Mouse (Mus musculus) brown adipose tissue, adult 24 weeks (tissue): ENCODE data around the gene Pdap1. TPM values are rescaled to one million over a fixed set of nuclear protein-coding genes. Genes with fewer than 3 reads are reported as not detected.
"Not testable (repeated sequence)": the region's sequence is repeated elsewhere in the genome, so short reads cannot be mapped to it uniquely, and the experiment has no call there.

Source experiments
- H3K27ac ChIP-seq: fragments of 200-500 bp; replicated peaks from 2 replicates; pipeline ENCODE4 v1.5.1; 2012; ENCODE audit warnings: low read depth, mild to moderate bottlenecking, low read length
- H3K4me1 ChIP-seq: fragments of 200-500 bp; 2 replicates; pipeline ENCODE4 v1.6.1; 2012; ENCODE audit warnings: low read length, mixed read lengths; ENCODE audit not compliant: control insufficient read depth, insufficient read depth, insufficient read length
- H3K4me3 ChIP-seq: fragments of 200-500 bp; 2 replicates; pipeline ENCODE4 v1.5.1; 2012; ENCODE audit warnings: low read depth, mild to moderate bottlenecking, low read length, moderate library complexity; ENCODE audit not compliant: insufficient read depth
- polyA plus RNA-seq: library from polyadenylated mRNA; stranded (reverse); fragments of >200 nt; gene quantifications from 2 replicates; pipeline ENCODE4 v1.2.4, GENCODE M21; 2012; ENCODE audit not compliant: missing spikeins, insufficient read depth, insufficient read length

Gene Pdap1
- polyA plus RNA-seq, 1 experiment: 96.2 TPM

DNA sequence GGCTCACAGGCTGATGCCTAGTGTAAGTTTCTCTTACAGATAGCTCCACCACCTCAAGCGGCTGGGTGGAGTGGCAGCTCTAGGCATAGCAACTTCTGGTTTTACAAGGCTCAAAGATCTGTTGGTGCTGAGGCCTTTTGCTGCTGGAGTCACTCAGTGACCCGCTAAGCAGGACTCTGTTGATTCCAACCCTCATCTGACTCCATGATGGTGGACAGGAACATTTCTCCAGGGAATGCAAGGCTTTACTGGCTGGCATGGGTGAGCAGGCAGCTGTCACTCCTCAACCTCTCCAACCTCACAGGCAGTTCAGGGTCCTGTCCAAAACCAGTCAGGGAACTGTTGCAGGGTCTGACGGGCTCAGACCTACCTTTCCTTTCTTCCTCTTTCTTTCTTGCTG lies 9.0 kb downstream of the Pdap1 start:
- Histone ChIP-seq H3K27ac (no peak overlapping the region), H3K4me1 (no peaks in the 10 kb centered on the region), H3K4me3 (no peak overlapping the region)

GRCm38 (mm10) chr5:145130191-145130590 lies 9.8 kb downstream of the Pdap1 start:
- Histone ChIP-seq H3K4me1 (no peaks in the 10 kb centered on the region), H3K27ac (no peak overlapping the region), H3K4me3 (no peak overlapping the region)

GRCm38 (mm10) chr5:145129773-145130172 lies 10.3 kb downstream of the Pdap1 start:
- H3K4me1 ChIP-seq, H3K4me3 ChIP-seq, H3K27ac ChIP-seq: not testable (repeated sequence)

- Histone ChIP-seq H3K4me1 (no peaks in the 10 kb centered on the region; the same call in 1 of the 2 replicates), H3K27ac (no peak overlapping the region), H3K4me3 (no peak overlapping the region)
Observed at GRCm38 (mm10) chr5:145129124-145129523, 10.9 kb downstream of the Pdap1 start.

- H3K4me3 ChIP-seq: no peak overlapping the region
- H3K4me1 ChIP-seq: no peaks in the 10 kb centered on the region; the same call in 1 of the 2 replicates
- H3K27ac ChIP-seq: no peak overlapping the region
Observed at GRCm38 (mm10) chr5:145126580-145126979, 13.5 kb downstream of the Pdap1 start.

DNA sequence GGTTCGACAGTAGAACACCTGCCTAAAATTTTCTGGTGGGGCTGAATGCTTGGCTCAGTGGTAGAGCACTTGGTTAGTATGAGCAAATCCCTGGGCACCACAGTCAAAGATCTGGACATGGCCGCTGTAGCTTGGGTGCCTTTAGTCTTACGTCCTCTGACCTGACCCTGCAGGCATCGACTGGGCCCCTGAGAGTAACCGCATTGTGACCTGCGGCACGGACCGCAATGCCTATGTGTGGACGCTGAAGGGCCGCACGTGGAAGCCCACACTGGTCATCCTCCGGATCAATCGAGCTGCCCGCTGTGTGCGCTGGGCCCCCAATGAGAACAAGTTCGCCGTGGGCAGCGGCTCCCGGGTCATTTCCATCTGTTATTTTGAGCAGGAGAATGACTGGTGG lies 16.6 kb downstream of the Pdap1 start:
- no peak overlapping the region for H3K4me3 ChIP-seq
- H3K27ac ChIP-seq: no peak overlapping the region
- peaks cover 12% of the 10 kb centered on the region for H3K4me1 ChIP-seq

DNA sequence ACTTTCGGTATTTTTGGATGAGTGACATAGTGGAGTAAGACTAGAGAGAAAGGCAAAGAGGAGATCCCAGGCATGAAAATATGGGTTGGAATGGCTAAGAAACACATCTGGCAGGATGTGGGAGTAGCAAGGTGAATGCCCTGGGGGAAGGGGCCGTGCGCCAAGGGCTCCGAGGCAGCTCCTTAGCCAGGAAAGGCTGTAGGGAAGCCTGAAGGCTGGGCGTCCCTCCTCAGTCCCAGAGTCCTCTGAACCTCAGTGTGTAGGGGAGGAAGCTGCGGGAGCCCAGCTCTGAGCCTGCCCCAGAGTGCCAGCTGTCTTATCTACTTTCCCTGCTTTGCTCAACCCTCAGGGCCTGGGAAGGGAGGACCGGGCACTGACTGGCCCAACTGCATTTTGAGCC lies 19.1 kb downstream of the Pdap1 start:
- Histone ChIP-seq H3K4me1 (peaks cover 21% of the 10 kb centered on the region), H3K4me3 (no peak overlapping the region), H3K27ac (no peak overlapping the region)

DNA sequence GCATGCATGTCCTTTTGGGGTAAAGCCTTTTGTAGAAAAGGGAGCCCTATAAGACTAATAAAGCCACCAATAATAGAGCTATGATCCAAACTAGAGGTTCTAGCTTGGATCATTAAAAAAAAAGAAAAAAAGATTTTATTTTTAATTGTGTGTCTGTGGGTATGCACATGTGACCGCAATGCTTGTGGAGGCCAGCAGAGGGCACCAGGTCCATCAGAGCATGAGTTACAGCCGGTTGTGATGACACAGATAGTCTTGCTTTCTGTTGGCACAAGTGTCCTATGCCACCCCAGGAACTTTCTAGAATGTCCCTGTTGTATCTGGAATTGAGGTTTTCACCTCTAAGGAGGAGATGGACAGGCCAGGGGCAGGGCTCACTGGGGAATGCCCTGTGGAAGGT lies 20.7 kb downstream of the Pdap1 start:
- Histone ChIP-seq H3K27ac (no peak overlapping the region), H3K4me1 (peaks cover 22% of the 10 kb centered on the region), H3K4me3 (no peak overlapping the region)

DNA sequence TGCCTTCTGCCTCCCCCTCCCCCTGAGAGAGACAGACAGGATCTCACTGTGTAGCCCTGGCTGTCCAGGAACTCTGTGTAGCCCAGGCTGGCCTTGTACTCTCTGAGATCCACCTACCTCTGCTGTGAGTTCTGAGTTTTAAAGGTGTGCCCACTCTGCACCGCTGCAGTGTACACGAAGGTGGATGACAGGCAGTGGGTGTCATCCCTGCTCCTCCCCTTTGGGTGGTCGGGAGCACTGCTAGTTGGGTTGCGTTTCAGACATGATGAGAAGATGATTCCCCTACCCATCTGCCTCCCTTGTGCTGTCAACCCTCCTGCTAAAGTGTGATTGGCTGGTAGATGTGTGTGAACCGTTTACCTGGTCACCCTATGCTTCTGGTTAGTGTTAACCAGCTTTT lies 21.6 kb downstream of the Pdap1 start:
- H3K4me3 ChIP-seq: no peak overlapping the region
- 0 out of 2 replicates have a peak overlapping the region, but pooled peaks have one; percentile 29 for H3K27ac ChIP-seq
- peaks cover 22% of the 10 kb centered on the region for H3K4me1 ChIP-seq

GRCm38 (mm10) chr5:145118005-145118404 lies 22.0 kb downstream of the Pdap1 start:
- H3K4me1 ChIP-seq: peaks cover 22% of the 10 kb centered on the region
- H3K27ac ChIP-seq: no peak overlapping the region
- H3K4me3 ChIP-seq: no peak overlapping the region

- Histone ChIP-seq H3K4me3 (peak overlapping the region; percentile 32), H3K27ac (peak overlapping the region; percentile 77), H3K4me1 (peaks cover 22% of the 10 kb centered on the region)
Observed at GRCm38 (mm10) chr5:145116916-145117315, 23.1 kb downstream of the Pdap1 start.

DNA sequence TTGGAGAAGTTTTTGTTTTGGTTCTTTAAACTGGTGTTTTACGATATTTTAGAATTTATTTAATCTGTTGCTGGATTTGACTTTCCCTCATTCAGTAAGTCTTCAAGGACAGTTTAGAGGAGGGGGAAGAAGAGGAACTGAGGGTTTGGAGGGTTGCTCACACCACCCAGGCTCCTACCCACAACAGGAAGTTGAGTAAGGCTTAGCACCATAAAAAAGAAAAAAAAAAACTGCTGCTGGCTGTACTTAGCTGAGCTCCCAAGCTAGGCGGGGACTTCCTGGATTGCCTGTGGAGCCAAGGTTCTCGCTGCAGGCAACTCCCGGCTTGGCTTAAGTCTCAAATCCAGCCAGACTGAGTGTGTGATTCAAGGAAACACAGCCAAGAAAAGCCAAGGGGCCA lies 23.7 kb downstream of the Pdap1 start:
- Histone ChIP-seq H3K4me1 (peaks cover 21% of the 10 kb centered on the region), H3K4me3 (peak overlapping the region; percentile 35), H3K27ac (peak overlapping the region; percentile 85)

GRCm38 (mm10) chr5:145115736-145116135 lies 24.3 kb downstream of the Pdap1 start:
- peak overlapping the region; percentile 35 for H3K4me3 ChIP-seq
- peak overlapping the region; percentile 85 for H3K27ac ChIP-seq
- H3K4me1 ChIP-seq: peaks cover 15% of the 10 kb centered on the region

DNA sequence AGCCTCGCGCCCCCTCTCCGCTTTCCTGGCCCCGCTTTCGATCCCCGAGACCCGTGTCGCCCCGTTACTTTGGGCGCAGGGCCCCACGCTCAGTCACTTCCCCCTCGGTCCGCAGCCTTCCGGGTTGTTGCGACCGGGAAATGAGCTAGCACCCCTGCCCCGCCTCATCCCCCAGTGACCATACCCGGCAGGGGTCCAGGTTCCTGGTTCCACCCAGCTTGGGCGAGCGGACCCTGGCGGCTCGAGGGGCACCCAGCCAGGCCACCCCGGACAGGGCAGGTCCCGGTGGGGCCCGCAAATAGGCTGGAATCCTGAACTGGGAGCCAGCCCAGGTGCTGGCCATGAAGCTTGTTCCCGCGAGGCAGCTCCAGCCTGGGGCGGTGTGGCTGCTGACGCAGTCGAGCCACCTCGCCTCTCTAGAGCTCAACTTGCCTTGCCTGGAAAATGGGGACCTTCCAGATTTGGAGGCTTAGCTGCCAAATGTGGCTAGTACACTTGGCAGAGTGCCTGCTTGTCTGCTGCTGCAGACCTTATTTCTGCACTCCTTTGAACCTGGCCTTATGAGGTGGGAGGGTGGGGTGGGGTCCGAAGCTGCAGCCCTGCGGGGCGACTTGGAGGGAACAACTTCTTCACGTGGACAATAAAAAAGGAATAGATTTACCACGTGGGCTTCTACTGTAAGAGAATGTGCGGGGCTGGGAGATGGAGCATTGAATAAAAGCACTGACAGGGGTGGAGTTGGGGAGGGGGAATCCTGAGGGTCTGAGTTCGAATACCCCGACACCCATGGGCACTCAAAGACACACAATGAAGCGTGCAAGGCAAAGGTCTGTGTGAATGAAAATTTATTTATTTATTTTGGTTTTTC lies 25.2 kb downstream of the Pdap1 start:
- peak overlapping the region; percentile 88 for H3K4me3 ChIP-seq
- H3K4me1 ChIP-seq: peaks cover 11% of the 10 kb centered on the region
- H3K27ac ChIP-seq: peak overlapping the region; percentile 92

DNA sequence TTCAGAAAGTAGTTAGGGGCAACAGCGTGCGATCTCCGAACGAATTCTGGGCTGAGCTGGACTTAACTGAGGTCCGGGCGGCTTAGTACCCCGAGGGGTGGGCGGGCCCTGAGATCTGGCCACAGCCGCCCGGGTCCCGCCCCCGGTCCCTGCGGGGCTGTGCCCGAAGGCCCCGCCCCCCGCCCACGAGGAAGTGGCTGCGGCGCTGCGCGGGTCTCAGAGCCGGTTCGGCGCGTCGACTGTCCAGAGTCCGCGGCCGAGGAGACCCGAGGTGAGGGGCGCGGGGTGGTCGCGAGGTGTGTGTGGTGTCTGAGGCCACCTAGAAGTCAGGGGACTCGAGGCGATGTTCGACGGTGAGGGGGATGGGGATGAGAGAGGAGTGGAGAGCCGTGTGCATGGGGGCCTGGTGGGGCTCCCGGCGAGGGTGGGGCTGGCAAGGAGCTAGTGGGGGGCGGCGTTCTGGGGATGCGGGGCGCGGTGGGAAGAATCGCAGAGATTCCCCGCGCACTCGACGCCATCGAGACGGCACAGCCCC lies 25.9 kb downstream of the Pdap1 start, which contains the start of gene Arpc1b:
Gene Arpc1b (plus strand): TSS at position 145 of the 535 bp plus-strand sequence.
- peaks cover 11% of the 10 kb centered on the region for H3K4me1 ChIP-seq
- H3K4me3 ChIP-seq: peak within 1 kb of the TSS; percentile 88
- peak within 1 kb of the TSS; percentile 92 for H3K27ac ChIP-seq

GRCm38 (mm10) chr5:145113416-145113815 lies 26.6 kb downstream of the Pdap1 start:
- Histone ChIP-seq H3K4me1 (peaks cover 10% of the 10 kb centered on the region), H3K4me3 (peak overlapping the region; percentile 88), H3K27ac (no peak overlapping the region)
